Mouse (Mus musculus): ENCODE measurements at regions not wholly inside any gene's neighbourhood (a gene's known extent, or its start where the extent isn't known, plus 50 kb on each side); places are given as distances from the start of the nearest gene placed in this dataset.
"Not testable (repeated sequence)": the region's sequence is repeated elsewhere in the genome, so short reads cannot be mapped to it uniquely, and the experiment has no call there.

GRCm38 (mm10) chr15:5951661-5952060 is 347.9 kb upstream of the Dab2 start:
- intact Hi-C loops (cut with DNase I; ENCODE audit: low total_unique reads); DNase-seq: not testable (repeated sequence)

DNA sequence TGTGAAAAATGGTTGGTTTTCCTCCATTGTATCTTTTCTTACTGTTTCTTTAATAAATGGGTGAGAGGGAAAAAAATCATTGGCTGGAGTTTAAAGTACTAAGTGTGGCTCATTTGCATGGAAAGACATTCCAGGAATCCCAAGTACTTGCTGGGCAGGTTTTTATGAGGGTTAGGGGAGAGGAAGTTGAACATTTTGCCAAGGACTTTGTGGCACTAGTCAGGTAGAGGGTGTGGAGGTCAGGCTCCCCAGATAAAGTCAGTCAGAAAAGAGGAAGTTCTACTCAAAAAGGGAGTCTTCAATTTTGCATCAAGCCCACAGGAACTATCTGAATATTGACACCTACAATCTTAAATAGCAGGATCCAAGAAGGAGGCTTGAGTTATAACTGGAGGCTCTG is 346.5 kb upstream of the Dab2 start:
- no peak for DNase-seq
- intact Hi-C loops (cut with DNase I; ENCODE audit: low total_unique reads): no loop called here

GRCm38 (mm10) chr15:5991351-5992065 is 308.1 kb upstream of the Dab2 start:
- intact Hi-C loops (cut with DNase I; ENCODE audit: low total_unique reads): no loop called here
- no peak for DNase-seq

DNA sequence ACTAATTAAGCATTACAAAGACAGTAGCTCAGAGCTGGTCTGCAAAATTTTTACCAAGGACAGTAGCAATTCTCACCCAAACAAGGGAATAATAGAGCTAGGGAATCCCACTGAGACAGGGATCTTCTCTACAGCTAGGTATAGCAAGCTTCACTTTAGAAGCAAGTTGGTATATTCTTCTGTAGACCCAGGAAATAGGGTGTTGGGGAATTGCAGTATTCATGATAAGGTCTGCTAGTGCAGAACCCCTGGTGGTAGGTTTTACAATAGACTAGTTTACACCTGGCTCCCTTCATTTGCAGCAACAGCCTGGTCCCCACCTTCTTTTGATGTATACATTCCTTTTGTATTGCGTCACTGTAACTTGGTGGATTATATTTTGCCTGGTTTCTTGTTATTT is 307.4 kb upstream of the Dab2 start:
- DNase-seq; intact Hi-C loops (cut with DNase I; ENCODE audit: low total_unique reads): not testable (repeated sequence)

DNA sequence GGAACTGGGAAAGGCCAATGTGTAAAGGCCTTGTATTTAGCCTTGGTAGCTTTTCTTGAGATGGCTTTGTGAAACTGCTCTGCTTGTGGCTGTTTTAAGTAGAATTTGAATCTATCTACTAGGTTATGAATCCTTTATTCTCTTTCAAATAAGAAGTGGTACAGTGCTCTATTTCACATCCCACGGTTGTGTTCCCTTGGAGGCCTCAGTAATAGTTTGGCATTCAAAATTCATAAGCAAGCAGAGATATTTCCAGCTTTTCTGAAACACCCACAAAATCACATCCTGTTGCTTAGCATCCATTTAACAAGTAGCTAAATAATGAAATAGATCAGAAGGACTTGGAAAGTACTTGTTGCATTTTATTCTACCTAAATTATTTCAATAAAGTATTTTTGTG is 298.8 kb upstream of the Dab2 start:
- DNase-seq: no peak
- intact Hi-C loops (cut with DNase I; ENCODE audit: low total_unique reads): no loop called here

GRCm38 (mm10) chr15:6001394-6001793 is 298.2 kb upstream of the Dab2 start:
- no peak for DNase-seq
- intact Hi-C loops (cut with DNase I; ENCODE audit: low total_unique reads): no loop called here

- intact Hi-C loops (cut with DNase I; ENCODE audit: low total_unique reads): no loop called here
- no peak for DNase-seq
Observed at GRCm38 (mm10) chr15:6014982-6015381, 284.6 kb upstream of the Dab2 start.

DNA sequence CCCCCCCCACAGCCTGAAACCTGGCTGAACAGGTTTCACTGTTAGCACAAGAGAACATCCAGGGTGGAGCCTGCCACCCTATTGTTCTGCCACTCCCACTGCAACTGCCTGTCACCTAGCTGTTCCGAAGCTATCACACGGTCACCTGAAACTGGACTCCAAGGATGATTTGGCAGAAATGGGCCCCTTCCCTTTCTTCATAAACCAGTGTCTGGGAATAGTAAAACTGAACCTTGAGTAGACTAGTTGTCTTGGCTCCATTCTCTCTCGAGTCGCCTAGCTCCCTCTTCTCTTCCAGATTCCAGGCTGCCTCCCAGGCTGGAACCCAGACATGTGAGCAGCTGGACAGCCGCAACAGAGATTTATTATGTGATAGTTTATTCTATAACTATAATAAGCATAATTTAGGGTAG is 282.9 kb upstream of the Dab2 start:
- intact Hi-C loops (cut with DNase I; ENCODE audit: low total_unique reads): no loop called here
- no peak for DNase-seq

- DNase-seq: no peak
- intact Hi-C loops (cut with DNase I; ENCODE audit: low total_unique reads): no loop called here
Observed at GRCm38 (mm10) chr15:6025543-6025942, 274.0 kb upstream of the Dab2 start.

DNA sequence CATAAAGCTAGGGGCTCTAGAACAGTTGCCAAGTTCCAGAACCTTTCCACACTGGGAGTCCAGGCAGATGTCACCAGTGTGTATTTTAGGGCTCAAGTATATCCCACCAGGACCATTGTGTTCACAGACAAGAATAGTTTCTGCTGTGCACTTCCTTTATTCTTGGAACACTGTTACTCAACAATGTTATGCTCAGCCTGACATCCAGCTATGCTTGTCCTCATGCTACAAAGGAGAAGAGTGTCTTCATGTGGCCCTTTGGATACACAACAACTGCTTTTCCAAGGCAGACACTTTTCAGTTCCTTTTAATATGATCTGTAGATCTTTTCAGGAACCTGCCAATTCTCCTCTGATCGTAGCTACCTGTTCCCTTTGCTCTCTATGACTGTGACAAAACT is 270.4 kb upstream of the Dab2 start:
- DNase-seq: no peak
- intact Hi-C loops (cut with DNase I; ENCODE audit: low total_unique reads): no loop called here

- no peak for DNase-seq
- intact Hi-C loops (cut with DNase I; ENCODE audit: low total_unique reads): no loop called here
Observed at GRCm38 (mm10) chr15:6030396-6030795, 269.2 kb upstream of the Dab2 start.

DNA sequence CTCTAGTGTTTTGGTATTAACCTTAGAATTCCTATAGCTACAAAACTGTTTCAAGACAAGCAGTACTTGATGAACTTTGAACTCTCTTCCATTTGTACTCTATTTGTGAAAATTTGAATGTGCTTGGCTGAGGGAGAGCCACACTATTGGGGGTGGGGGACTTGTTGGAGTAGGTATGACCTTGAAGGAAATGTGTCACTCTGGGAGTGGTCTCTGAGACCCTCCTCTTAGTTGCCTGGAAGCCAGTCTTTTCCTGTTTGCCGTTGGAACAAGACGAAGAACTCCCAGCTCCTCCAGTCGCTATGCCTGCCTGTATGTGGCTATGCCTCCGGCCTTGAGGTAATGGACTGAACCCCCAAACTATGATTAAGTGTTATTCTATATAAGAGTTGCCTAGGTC is 265.4 kb upstream of the Dab2 start:
- intact Hi-C loops (cut with DNase I; ENCODE audit: low total_unique reads): no loop called here
- no peak for DNase-seq

GRCm38 (mm10) chr15:6044511-6045256 is 254.9 kb upstream of the Dab2 start:
- DNase-seq: no peak
- intact Hi-C loops (cut with DNase I; ENCODE audit: low total_unique reads): no loop called here

DNA sequence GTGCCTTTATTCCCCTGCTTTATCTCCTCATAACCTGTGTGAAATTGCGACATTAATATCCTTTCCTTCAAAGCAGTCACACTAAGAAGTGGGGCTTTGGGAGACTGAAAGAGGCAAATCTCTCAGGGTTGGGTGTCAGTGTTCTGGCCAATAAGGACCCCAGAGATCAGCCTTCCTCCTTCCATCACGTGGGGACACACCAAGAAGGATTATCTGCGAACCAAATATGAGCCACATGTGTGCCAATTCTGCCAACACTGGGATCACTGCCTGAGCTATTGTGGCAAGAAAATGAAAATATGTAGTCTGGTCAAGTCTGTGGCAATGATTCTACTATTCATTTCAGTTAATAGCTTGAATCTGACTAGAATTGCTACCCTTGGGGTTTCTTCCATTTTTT is 243.9 kb upstream of the Dab2 start:
- no peak for DNase-seq
- intact Hi-C loops (cut with DNase I; ENCODE audit: low total_unique reads): no loop called here

GRCm38 (mm10) chr15:6056887-6057626 is 242.5 kb upstream of the Dab2 start:
- peak; percentile 10 for DNase-seq
- intact Hi-C loops (cut with DNase I; ENCODE audit: low total_unique reads): no loop called here

DNA sequence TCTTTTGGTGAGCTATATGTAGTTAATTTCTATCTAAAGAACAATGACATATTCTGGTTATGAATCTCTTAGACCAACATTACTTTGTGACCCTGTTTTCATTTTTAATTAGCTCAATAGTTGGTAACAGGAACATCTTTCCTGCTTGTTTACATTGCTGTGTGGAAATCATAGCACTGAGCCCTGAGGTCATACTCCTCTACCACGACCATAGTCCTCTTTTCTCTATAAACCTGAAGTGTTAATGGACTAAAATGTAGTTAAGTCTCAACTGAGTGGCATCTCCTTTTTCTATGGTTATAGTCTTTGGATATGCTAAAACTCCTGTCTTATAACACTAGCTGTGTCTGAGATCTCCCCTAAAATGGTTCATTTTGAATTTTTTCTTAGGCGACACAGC is 240.2 kb upstream of the Dab2 start:
- intact Hi-C loops (cut with DNase I; ENCODE audit: low total_unique reads): no loop called here
- no peak for DNase-seq

DNA sequence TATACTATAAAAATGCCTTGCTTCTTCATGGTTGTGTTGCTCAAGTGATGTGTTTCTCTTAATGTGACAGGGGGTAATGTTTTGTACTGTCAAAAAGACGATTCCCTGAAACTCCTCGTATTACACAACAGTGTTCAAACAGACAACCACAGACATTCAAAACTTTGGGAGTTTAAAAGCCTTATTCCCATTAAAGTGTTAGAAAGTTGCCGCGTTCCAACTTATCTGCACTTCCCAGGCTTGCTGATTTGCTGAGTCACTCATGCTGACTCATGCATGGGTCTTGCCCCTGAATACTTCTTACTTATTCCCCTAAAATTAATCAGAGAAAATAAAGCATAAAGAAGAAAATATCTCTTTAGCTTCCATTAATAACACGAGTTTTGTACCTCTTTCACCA is 239.8 kb upstream of the Dab2 start:
- intact Hi-C loops (cut with DNase I; ENCODE audit: low total_unique reads): no loop called here
- no peak for DNase-seq

- no peak for DNase-seq
- intact Hi-C loops (cut with DNase I; ENCODE audit: low total_unique reads): no loop called here
Observed at GRCm38 (mm10) chr15:6060649-6061048, 238.9 kb upstream of the Dab2 start.

DNA sequence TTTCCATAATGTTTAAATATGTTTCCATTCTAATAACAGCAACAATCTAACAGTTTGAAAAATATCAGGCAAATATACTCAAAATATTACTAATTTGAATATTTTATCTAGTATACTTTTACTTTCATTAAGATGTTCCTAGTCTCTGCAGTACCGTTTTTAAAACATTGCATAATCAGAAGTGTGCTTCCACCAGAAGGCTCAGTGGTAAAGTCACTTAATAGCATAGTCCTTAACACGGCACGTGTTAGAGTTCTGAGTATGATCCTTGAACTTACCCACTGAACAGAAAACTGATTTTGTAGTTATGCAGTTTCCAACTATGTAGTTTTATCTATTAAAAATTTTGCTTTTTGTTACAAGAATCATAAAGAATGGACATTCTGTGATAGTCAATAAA is 234.5 kb upstream of the Dab2 start:
- intact Hi-C loops (cut with DNase I; ENCODE audit: low total_unique reads): no loop called here
- DNase-seq: no peak

DNA sequence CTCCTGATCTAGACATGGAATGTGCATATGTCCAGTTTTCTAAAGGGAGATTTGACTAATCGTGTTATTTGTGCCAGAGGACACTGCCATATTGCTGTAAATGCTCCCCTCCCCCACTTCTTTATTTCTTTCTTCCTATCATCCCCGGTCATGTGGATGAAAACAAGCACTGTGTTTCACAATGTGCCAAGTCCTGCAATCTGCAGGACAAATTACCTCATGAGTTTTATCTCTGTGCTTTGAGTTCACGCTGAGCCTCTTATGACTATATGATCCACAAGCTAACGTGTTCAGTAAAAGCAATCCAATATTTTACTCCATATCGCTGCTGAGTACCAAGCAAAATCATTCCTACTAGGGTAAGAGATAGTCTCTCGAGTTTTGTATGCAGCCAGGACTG is 232.2 kb upstream of the Dab2 start:
- DNase-seq: no peak
- intact Hi-C loops (cut with DNase I; ENCODE audit: low total_unique reads): no loop called here

DNA sequence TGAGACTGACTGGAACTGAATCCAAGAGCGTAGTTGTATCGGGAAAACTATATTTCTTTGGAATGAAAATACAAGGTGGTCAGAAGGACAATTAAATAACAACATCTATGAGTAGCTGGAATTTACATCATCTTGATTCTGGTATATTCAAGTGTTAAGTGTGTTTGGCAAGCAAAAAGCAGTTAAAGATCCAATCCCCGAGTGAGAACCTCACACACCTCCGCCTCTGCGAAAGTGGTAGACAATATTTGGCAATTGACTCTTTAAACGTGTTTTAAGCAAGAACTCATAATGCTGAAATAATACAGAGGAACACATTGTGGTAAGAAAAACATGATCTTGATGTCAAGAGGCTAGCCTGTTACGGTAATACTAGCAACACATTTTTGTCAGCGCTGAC is 231.2 kb upstream of the Dab2 start:
- intact Hi-C loops (cut with DNase I; ENCODE audit: low total_unique reads): no loop called here
- no peak for DNase-seq

Measured in gastrocnemius, postnatal 14 days (tissue).